Mouse (Mus musculus) liver, postnatal 0 days (tissue): ENCODE results near the gene Ephb1.

Experiments
- CTCF ChIP-seq: sonication (generic); IDR thresholded peaks from 2 replicates; pipeline ENCODE4 v1.5.1; 2016; ENCODE audit warnings: antibody characterized with exemption, low read depth
- EP300 ChIP-seq: IDR thresholded peaks from 2 replicates; pipeline ENCODE4 v1.6.1; 2016; ENCODE audit warnings: antibody characterized with exemption, low read depth, mild to moderate bottlenecking

DNA sequence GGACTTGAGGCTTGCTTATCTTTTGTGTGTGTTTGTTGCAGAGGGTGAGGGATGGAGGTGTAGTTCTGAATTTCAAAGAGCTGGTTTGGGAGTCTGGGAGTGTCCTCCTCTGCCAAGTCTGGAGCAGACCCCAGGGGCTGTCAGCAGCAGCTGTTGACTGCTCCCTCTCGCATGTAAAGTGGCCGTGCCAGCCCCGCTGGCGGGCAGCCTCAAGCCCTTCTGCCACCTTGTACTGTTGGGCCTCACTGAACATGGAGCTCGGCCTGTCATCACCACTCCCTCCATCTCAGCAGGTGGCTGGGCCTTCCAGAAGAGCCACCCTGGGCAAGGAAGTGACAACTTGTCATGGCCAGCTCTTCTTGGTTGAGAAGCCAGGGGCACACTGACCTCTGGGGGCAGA, 415.5 kb downstream of the Ephb1 start:
- no peak for TF ChIP-seq CTCF
- no peak for TF ChIP-seq EP300
